Mouse (Mus musculus) adrenal gland, postnatal 4 days (tissue): ENCODE results near the gene Nhs. TPM values are rescaled to one million over a fixed set of nuclear protein-coding genes. Genes with fewer than 3 reads are reported as not detected.

Source experiments
- DNase-seq, 2 experiments: peaks; one replicate each; pipeline ENCODE4 v3.0.0; 2021 to 2022; ENCODE audit warnings: low spot score in 2 of 2, mixed read lengths in 2 of 2
- total RNA-seq, 2 experiments: library from RNA; stranded (reverse); gene quantifications; 2 replicates each; pipeline ENCODE4 v1.2.3; 2021

Nhs gene
- total RNA-seq, 2 experiments from 2014 or later: 3.5 to 6.7 TPM

DNA sequence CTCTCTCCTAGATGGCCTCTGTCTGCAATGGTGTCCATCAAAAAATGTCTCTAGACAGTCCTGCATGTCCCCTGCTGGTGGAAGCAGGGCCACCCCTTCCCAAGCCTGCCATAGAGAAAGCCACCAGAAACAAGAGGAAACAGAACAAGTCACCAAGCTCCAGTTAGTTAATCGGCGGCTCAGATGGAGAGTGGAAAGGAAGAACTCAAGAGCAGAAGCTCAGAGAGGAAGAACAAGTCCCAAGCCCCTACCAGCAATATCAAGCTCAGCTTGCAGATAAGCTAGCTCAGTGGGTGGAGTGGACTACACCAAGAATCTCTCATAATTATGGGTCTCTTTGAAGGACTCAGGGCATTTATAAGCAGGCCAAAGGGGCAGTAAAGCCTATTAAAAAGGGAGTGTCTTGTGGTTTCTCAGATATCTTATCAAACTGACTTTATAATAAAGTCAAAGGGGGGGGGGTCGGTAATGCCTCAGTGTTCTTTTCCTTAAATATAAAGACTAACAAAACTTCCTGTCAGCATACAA is 139.4 kb downstream of the Nhs start:
- no peak for DNase-seq

DNA sequence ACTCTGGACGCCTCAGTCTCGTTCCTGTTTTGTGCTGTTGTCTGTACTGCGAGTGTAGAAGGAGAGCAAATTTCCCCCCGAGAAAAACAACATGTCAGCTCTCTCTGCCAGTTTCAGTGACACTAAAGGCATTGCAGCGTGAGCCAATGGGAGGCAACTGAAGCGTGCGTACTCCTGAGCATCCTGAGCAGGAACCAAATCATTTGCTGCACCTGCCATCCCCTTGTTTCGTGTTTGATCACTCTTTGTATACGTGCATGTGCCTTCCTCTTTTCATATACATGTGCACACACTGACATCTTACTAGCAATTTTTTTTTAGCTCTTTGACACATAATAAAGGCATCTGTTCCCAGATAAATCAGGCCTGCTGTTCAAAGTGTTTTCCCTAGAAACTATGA is 142.1 kb downstream of the Nhs start:
- no peak for DNase-seq

DNA sequence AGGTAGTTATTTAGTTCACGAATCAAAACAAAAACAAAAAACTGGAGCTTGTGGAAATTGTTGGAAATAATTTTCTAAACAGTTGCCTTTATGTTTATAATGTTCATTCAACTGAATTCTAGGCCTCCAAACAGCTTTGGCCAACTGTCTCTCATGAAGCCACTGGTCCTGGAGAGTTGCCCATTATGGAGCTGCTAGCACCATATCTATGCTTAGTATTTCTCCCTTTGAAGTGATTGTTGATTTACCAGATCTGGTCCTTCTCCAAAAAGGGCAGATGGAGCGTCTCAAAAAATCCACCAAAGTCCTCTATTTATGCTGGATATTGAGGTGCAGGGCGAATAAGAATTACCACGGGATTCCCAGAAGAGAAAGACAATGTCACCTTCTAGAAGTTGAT is 147.0 kb downstream of the Nhs start:
- DNase-seq: no peak

DNA sequence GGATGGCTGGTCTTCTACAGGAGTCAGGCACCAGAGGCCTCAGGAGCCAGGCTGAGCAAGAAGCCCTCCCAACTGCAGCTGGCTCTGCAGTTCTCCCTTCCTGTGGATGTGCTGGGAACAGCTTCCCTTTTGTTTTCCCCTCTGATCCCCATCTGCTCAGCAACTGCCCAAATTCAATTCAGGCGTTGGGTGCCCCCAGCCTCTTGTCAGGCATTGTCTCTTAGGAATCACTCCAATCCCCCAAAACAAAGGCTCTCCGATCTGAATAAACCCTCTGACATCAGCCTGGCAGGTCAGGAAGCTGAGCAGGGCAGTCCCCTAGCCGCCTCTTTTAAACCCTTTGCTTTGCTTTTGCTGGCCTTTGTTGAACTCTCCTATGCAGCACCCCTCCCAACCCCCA is 149.7 kb downstream of the Nhs start:
- no peak for DNase-seq

DNA sequence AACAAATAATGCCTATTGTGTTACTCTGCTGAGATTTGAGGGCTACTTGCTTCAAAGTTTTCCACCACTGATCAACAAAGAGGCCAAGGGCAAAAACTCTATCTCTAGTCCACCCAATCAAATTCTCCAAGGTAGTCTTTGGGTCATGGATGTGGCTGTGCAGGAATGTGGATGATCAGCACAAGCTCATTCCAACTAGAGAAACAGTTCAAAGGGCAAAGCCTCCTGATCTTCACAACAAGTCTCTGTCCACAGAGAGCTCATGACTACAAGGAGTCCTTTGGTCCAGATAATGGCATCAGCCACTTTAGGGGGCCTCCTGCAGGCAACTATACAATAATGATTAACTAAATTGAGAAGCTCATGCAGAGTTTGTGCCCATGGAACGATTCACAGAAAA is 155.7 kb downstream of the Nhs start:
- DNase-seq: no peak

DNA sequence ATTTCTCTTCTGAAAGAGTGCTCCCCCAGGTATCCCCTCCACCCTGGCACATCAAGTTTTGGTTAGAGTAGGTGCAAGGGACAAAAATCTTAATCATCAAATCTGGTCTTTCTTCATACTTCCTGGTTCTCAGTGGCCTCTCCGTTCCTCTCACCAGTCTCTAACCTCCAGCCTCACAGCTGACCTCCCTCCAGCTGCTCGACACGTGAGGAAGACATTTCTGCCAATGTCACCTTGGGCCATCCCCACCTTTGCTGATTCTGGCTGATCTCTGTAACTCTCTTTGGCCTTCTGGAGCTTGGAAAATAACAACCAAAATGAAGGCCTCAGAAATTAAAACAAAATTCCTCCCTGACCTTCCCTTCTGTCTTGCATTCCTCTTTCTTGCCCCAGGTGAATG is 160.7 kb downstream of the Nhs start:
- DNase-seq: no peak

DNA sequence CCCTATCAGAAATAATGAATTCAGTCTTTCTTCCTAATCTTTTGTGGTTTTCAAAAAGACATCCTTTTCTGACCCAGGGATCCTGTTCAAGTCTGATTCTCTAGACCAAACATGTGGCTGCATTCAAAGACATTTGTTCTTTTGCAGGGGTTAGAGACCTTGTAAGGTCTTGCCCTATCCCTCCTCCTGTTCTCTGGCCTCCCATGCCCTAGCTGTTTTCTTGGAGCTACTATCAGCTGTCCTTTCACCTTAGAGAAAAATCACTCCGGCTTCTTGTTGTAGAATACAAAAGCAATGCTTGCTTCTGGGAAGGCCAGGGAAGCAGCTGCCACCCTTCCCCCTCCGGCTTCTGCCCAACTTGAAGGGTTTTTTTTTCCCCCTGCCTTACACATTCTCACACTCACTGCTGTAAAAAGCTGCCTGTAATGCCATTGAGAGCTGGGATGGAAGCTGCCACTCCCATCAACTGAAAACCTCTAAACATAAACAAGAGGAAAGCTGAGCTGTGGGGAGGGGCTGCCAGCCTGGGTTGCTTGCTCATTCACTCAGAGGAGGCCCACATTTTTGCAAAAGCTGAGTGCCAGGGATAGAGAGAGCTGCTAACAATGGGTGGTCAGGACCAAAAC is 162.2 kb downstream of the Nhs start:
- no peak for DNase-seq

DNA sequence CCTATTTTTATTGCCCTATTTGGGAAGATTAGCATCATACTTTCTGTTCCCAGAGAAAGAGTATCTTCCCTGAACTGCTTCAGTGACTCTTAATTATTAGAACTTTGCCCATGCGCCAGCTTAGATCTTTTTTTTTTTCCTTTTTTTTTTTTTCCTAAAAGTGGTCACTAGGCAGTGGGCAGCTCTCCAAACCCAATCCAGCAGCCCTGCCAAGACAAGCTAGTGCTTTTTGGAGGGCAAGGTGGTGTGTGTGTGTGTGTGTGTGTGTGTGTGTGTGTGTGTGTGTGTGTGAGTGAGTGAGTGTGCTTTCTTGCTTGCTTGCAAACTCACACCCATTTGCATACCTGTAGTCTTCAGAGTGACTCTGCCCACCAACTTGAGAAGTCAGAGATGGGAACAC is 169.4 kb downstream of the Nhs start:
- no peak for DNase-seq

DNA sequence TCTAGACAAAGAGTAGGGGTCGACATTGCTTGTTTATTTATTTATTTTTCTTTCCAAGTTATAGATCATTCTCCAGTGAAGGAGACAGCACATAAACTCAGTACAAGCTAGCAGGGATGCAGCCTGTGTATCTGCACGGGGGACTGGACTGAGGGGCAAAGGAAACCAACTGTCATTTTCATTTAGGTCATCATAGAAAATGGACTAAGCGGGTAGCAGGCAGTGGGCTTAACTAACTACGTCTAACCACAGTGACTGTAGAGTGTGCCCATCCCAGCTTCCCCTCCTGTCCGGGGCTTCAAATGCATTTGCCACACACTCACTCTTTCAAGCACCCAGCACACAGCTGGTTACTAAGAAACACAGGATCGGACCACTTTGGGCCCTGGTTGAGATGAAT is 174.6 kb downstream of the Nhs start:
- no peak for DNase-seq

DNA sequence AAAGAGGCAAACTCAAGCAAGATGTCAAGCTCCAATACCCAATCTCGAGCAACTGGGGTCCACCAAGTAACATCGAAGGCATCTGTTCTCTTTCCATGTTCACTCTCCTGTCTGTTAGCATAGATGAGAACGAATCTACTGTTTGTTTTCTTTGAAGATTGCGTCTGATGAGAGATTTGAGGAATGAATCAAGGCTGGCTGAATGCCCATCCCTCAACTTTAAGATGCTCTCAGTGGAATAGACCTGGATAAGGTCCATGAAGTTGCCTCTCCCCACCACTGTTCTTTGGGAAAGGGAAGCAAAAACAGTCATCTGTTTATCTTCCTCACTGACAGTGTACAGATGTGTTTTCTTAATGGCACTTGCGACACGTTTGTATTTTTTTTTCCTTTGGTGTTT is 178.1 kb downstream of the Nhs start:
- DNase-seq: no peak

DNA sequence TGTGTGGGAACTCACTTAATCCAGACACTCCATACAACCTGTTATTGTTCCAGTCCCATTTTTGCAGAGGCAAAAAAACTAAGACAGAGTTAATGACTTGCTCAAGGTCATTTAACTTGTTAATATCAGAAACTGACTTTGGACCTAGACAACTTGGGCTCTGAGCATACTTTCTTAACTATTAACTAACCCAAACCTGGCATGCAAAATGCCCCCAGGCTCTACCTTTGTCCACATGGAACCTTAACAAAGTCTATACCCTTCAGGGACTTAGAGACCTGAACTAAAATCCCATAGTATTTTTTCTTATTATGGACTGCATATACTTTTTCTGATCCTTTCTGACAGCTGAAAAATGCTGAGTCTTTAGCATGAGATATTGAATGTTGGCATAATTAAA is 179.6 kb downstream of the Nhs start:
- DNase-seq: no peak

DNA sequence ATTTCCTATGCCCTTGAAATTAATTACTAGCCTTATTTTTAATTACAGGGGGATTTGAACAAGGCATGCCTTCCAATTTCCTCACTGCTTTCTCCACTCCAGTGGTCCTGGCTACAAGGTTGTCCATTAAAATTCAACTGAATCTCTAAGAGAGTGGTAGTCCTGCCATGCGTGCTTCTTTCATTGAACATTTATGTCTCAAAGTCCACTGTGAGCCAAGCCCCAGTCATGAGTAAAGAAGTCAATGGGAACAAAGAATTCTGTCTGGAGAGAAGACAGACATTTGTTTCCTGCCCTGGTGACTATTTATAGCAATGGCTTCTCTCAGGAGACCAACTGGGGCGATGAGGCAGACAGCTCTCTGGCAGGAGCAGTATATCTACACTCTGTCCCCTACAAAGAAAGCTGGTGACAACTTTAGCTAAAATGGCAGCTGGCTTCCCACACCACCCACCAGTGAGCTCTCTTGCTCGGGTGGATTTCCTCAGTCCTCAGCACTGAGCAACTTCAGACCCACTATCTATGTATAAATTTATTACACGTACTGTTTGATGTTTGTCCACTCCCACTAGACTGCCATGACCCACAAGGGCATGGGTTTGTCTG is 182.2 kb downstream of the Nhs start:
- DNase-seq: no peak

DNA sequence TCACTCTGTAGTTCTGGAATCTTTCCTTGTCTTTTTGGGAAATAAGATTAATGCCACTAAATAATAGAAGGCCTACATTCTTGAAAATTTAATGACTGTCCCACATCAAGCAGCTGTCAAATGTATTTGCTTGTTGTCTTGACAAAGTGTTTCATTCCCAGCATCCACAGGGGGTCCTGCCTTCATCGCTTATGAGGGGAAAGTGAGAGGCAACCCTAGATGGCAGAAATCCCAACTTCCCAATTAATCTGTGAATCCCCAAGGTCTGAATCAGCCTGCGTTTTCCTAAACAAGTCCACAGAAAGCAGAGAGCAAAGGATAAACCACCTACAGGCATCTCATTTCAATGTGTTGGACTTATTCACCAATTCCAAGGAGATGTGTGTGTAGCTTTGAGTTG is 183.2 kb downstream of the Nhs start:
- no peak for DNase-seq

DNA sequence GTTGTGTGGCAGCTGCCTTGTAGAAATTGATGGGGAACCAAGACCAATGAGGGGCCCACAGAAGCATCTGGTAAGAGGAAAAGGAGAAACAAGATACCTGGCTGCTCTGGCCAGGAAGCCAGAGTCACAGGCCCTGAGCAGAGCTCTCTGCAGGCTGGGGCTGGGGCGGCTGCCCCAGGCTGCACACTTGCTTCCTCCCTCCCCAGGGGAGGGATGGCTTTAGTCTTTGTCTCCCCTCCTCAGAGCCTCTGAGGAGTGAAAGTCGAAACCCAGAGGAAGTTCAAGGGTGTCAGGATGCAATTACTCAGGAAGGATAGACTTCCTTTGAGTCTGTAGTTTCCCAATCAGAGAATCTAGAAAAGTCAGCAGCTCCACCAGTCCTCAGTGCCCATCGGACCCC is 186.0 kb downstream of the Nhs start:
- no peak for DNase-seq

DNA sequence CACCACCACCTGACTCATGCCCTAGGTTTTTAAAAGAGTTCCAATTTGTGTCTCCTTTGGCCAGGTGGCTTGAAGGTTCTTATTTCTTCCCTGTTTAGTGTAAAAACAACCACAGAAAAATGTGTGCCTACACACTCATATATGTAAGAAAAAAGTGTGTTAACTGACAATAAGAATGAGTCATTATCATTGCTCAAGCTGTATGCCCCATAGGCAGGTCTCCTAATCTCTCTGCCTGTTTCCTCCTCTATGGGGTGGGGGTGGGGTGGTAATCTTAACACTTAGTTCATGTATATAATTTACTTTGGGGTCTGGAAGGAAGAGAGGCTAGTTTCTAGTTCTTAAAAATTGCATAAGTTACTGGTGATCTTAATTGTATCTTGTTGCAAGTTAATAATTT is 186.8 kb downstream of the Nhs start:
- DNase-seq: no peak

DNA sequence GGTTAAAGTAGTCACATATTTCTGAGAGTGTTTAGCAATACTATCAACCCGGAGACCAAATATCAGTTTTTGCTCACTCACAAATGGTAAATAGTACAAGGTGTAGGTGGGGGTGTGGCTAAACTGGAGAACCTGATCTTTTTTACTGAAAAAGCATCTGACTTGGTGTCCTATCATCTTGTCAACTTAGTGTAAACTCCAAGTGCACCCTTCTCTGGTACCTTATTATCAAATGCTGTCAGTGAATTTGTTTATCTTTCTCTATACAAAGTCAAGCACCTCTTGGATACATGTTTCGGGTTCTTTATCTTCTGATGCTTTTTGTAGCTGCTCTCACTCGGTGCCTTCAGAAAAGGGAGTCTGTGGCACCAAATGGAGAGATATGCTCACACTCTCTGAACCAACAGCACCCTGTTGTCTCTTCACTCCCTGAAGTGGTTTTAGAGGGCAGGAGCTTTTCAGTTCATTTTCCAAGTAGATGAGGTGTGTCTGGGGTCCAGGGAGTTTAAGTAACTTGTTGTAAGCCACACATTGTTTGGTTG is 187.5 kb downstream of the Nhs start:
- DNase-seq: no peak

DNA sequence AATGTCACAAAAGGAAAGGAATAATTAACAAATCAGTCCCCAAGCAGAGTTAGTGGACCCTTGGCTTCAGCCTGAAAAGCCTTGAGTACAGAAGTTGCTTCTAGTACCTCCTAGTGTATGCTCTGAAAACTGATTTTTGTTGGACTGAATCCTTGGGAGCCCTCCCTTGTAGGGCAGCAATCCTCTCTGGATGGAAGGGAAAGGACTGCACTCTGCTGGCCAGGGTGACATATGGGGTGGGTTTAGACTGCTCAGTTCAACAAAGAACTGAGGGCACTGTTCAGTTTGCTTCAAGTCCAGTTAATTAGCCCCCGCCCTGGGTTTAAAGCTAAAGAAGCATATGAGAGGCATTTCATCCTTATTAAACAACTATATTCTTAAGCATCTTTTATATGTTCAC is 188.4 kb downstream of the Nhs start:
- no peak for DNase-seq

DNA sequence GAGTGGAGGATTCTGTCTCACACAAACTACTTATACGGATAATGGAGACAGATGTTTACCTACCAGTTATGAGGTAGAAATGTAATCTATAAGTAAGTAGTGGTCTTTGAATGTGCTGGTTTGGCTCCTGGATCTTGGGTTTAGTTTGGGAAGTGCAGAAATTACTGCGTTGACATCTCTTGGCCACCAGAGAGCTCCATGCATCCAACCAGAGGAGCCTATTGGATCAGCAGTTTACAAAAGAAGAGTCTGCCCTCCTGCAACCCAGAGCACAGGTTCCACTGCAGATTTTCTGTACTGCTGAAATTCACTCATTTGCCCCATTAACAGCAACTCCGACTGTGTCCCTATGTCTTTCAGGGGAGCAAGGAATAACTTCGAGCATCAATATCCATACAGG is 191.8 kb downstream of the Nhs start:
- no peak for DNase-seq

DNA sequence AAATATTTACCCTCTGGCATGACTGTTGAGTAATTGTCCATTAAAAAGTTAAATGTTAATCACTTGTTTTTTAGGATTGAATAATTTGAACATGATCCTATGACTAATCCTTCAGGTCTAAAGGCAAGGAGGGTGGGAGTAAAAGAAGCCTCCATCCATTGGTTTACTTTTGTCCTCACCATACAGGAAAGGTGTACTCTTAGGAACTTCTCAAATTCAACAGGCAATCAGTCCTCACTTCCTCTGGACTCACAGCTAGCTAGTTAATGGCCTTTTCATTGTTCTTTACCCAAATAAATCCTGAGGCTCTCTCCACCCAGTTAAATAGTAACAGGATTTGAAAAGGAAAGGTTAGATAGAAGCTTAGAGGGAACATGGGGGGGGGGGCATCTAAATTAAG is 196.2 kb downstream of the Nhs start:
- no peak for DNase-seq

DNA sequence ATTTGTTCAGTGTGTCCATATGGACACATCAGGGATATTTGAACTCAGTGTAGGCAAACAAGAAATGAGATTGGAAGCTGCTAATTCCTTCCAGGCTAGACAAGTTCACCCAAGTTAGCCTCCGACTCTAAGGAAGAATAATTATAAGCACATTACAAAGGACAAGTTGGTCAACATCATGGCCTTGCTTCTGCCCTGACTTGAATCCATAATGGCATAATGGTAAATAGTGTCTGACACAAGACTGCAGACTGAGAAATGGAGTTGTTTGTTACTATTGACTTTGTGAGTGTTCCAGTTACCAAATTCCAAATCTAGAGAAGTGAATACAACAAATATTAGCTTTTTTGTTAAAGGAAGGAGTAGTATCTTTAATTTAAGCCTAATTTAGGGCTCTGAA is 196.7 kb downstream of the Nhs start:
- DNase-seq: no peak

DNA sequence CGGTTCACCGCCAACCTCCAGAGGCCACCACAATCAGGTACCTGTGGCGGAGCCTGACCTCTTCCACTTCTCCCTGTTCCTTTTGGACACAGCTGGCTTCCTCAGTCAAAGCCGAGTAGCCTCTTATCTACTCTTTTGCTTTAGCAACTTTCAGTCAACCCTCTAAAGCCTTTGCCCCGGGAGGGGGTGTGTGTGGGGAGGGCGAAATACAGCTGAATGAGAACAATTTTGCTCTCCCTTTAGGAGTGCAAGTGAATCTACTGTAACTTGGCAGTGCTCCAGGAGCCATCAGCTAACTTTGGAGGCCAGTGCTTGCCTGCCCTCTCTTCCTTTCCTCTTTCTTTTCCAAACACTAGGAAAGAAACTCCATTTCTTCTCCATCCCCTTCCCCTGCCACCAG is 197.8 kb downstream of the Nhs start:
- no peak for DNase-seq

DNA sequence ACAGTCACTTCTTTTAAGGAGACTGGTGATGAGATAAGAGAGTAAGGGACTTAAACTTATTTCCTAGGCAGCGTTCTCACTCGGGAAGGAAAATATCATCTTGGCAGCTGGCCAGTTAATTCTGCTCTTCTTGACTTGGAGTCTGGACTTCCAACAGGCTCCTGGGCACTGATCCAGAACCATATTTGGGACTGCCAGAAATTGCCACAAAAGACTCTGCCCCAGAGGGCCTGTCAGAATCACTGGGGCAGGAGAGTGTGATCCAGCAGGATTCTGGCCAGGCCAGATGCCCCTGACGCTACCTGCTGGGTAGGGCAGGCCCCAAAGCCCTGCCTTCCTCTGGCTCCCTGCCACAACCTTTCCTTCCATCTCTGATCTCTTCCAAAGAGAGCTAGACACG is 198.4 kb downstream of the Nhs start:
- DNase-seq: peak in 1 of 2 experiments; percentile 3

DNA sequence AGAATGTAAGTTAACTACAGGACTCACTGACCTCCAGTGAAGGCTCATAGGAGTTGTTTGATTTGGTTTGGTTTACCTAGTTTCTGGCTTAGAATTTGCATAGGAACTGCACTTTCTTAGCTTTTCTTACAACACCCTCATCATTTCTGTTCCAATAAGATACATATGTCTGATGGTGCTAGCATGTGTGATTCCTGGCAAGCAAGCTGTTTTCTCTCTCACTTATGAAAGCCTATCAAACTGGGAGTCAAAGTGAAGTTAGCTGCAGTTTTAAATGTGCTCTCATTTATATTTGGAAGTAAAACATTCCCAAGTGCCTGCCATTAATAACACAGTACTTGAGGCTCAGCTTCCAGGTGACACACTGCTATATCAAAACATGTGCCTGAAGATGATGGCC is 207.2 kb downstream of the Nhs start:
- no peak for DNase-seq
